Mouse (Mus musculus) liver, embryonic 12.5 days (tissue): ENCODE data around the gene Tlr7. TPM values are rescaled to one million over a fixed set of nuclear protein-coding genes. Genes with fewer than 3 reads are reported as not detected.
A peak's percentile ranks its signal among the peaks of the same experiment; 100 is the strongest.
"Not testable (repeated sequence)": the region's sequence is repeated elsewhere in the genome, so short reads cannot be mapped to it uniquely, and the experiment has no call there.

Experiments used
- ATAC-seq: fragments of 200-750 bp; cut with Nextera tagmentation; 2 replicates; pipeline ENCODE4 v1.8.0; 2017; ENCODE audit warnings: moderate number of reproducible peaks, mild to moderate bottlenecking, moderate library complexity
- H3K27ac ChIP-seq: fragments of 300-500 bp; sonication (generic); 2 replicates; pipeline ENCODE4 v1.5.1; 2016; ENCODE audit warnings: mild to moderate bottlenecking
- H3K27me3 ChIP-seq: fragments of 300-500 bp; sonication (generic); replicated peaks from 2 replicates; pipeline ENCODE4 v1.6.1; 2016; ENCODE audit warnings: mild to moderate bottlenecking, moderate library complexity
- H3K36me3 ChIP-seq: fragments of 300-500 bp; sonication (generic); 2 replicates; pipeline ENCODE4 v1.6.1; 2016; ENCODE audit warnings: mild to moderate bottlenecking, moderate library complexity
- H3K4me1 ChIP-seq: fragments of 300-500 bp; sonication (generic); 2 replicates; pipeline ENCODE4 v1.6.1; 2016
- H3K4me2 ChIP-seq: fragments of 300-500 bp; sonication (generic); 2 replicates; pipeline ENCODE4 v1.6.1; 2016; ENCODE audit warnings: mild to moderate bottlenecking, moderate library complexity
- H3K4me3 ChIP-seq: fragments of 300-500 bp; sonication (generic); 2 replicates; pipeline ENCODE4 v1.5.1; 2016; ENCODE audit warnings: mild to moderate bottlenecking, moderate library complexity
- H3K9ac ChIP-seq: fragments of 300-500 bp; sonication (generic); 2 replicates; pipeline ENCODE4 v1.6.1; 2016; ENCODE audit warnings: mild to moderate bottlenecking, moderate library complexity
- H3K9me3 ChIP-seq: fragments of 300-500 bp; sonication (generic); replicated peaks from 2 replicates; pipeline ENCODE4 v1.6.1; 2016; ENCODE audit warnings: mild to moderate bottlenecking, moderate library complexity
- WGBS: fragments of 180-500 bp; shearing (Covaris S2); methylation state at CpG from one replicate; pipeline ENCODE4 v1.1.7; 2016; ENCODE audit not compliant: insufficient replicate concordance; 5-methylcytosine and 5-hydroxymethylcytosine counted together
- polyA plus RNA-seq: library from polyadenylated mRNA; unstranded; fragments of >200 nt; fragmentation: Nextera tagmentation; extraction: Ambion mirVana; gene quantifications from 2 replicates; pipeline ENCODE4 v1.2.1, GENCODE M21; 2016

The Tlr7 gene
- polyA plus RNA-seq, 1 experiment from 2014 or later = 0.58 TPM

DNA sequence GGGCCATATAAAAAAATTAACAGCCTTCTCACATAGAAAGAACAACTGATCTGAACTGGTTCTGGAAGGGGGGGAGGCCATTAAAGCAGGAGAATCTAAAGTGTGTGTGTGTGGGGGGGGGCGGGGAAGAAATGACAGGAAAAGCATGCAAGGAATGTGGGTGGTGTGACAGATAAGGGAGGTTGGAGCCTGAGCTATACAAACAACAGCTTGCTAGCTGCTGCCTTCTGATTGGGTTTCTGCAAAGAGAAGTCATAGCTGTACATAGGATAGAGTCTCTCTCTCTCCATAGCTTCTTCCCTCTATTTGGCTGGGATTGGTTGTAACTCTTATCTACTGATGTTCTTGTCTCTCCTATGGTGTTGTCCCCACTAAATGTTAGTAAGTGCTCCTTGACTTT is 2.2 kb upstream of the Tlr7 start:
- whole genome bisulfite sequencing = 40% methylated on average over 1 of the region's 1 CpGs
- Histone ChIP-seq H3K9ac (no peak overlapping the region), H3K4me2 (no peak overlapping the region), H3K27me3 (0 out of 2 replicates have a peak, but pooled peaks cover 4% of the 10 kb centered on the region), H3K27ac (no peak overlapping the region), H3K36me3 (no peaks in the 10 kb centered on the region), H3K4me1 (0 out of 2 replicates have a peak, but pooled peaks cover 7% of the 10 kb centered on the region), H3K4me3 (no peak overlapping the region), H3K9me3 (no peaks in the 10 kb centered on the region)
- ATAC-seq = peak; percentile 69

- H3K9ac ChIP-seq = no peak overlapping the region
- H3K27ac ChIP-seq = no peak overlapping the region
- no peaks in the 10 kb centered on the region for H3K36me3 ChIP-seq
- H3K4me1 ChIP-seq = 0 out of 2 replicates have a peak, but pooled peaks cover 7% of the 10 kb centered on the region
- H3K27me3 ChIP-seq = 0 out of 2 replicates have a peak, but pooled peaks cover 4% of the 10 kb centered on the region
- H3K4me3 ChIP-seq = no peak overlapping the region
- no peak for ATAC-seq
- H3K4me2 ChIP-seq = no peak overlapping the region
- WGBS = 57% methylated on average over 4 of the region's 4 CpGs
- H3K9me3 ChIP-seq = no peaks in the 10 kb centered on the region
Observed at GRCm38 (mm10) chrX:167330993-167331392, 635 bp upstream of the Tlr7 start.

DNA sequence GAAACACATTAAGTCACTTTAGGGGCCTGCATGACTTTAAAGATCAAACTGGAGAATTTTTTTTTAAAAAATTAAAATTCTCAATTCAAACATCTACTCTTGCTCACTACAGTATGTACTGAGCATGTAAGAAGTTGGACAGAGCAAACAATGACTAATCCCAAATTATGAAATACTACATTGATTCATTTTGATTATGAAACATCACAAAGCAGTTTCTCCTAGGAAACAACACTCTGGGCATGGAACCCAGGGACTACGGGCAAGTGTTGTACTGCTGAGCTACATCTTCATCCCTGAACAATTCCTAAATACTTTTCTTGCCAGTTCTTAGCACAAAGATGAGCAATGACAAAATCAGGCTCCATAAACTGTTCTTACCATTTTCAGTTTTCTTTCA is 738 bp downstream of the Tlr7 start:
- Histone ChIP-seq H3K27ac (no peak overlapping the region), H3K4me1 (0 out of 2 replicates have a peak, but pooled peaks cover 7% of the 10 kb centered on the region), H3K4me2 (no peak overlapping the region), H3K27me3 (0 out of 2 replicates have a peak, but pooled peaks cover 4% of the 10 kb centered on the region), H3K4me3 (no peak overlapping the region), H3K36me3 (no peaks in the 10 kb centered on the region), H3K9me3 (no peaks in the 10 kb centered on the region), H3K9ac (no peak overlapping the region)
- no peak for ATAC-seq
- WGBS = 82% methylated on average over 1 of the region's 1 CpGs

DNA sequence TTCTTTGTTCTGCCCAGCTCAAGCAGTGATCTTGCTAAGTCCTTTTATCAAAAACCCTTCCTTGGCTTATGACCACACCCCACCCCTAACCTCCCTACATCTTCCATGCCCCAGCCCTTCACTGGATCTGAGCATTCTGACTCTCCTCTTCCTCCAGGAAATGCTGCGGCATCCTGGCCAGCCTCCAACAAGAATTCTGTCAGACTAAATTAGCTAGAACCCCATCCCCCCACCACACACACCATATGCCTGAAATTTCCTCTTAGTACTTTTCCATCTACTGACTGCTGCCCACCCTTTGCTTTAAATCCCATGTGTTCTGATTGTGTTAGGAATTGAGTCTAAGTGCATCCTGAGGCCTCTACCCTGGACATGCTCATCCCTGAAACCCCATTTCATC is 1.3 kb downstream of the Tlr7 start:
- 21% methylated on average over 1 of the region's 1 CpGs for WGBS
- H3K36me3 ChIP-seq = no peaks in the 10 kb centered on the region
- H3K4me1 ChIP-seq = 0 out of 2 replicates have a peak, but pooled peaks cover 7% of the 10 kb centered on the region
- H3K9me3 ChIP-seq = no peaks in the 10 kb centered on the region
- H3K4me2 ChIP-seq = no peak overlapping the region
- no peak overlapping the region for H3K27ac ChIP-seq
- ATAC-seq = no peak
- 0 out of 2 replicates have a peak, but pooled peaks cover 4% of the 10 kb centered on the region for H3K27me3 ChIP-seq
- no peak overlapping the region for H3K9ac ChIP-seq
- no peak overlapping the region for H3K4me3 ChIP-seq

GRCm38 (mm10) chrX:167328519-167328918 is 1.8 kb downstream of the Tlr7 start:
- H3K36me3 ChIP-seq = no peaks in the 10 kb centered on the region
- no peak overlapping the region for H3K27ac ChIP-seq
- H3K4me1 ChIP-seq = 0 out of 2 replicates have a peak, but pooled peaks cover 7% of the 10 kb centered on the region
- no peak overlapping the region for H3K4me3 ChIP-seq
- 0 out of 2 replicates have a peak, but pooled peaks cover 4% of the 10 kb centered on the region for H3K27me3 ChIP-seq
- WGBS = 54% methylated on average over 3 of the region's 3 CpGs
- H3K9ac ChIP-seq = no peak overlapping the region
- H3K4me2 ChIP-seq = no peak overlapping the region
- H3K9me3 ChIP-seq = no peaks in the 10 kb centered on the region
- ATAC-seq = no peak

- Histone ChIP-seq H3K4me1 (no peaks in the 10 kb centered on the region), H3K36me3 (no peaks in the 10 kb centered on the region), H3K4me2 (no peak overlapping the region), H3K9me3 (no peaks in the 10 kb centered on the region), H3K4me3 (no peak overlapping the region), H3K27me3 (0 out of 2 replicates have a peak, but pooled peaks cover 7% of the 10 kb centered on the region), H3K9ac (no peak overlapping the region), H3K27ac (no peak overlapping the region)
- 26% methylated on average over 1 of the region's 1 CpGs for WGBS
- no peak for ATAC-seq
Observed at GRCm38 (mm10) chrX:167323742-167324141, 6.6 kb downstream of the Tlr7 start.

GRCm38 (mm10) chrX:167321233-167321806 is 9.0 kb downstream of the Tlr7 start:
- Histone ChIP-seq H3K27me3 (0 out of 2 replicates have a peak, but pooled peaks cover 4% of the 10 kb centered on the region), H3K4me2 (no peak overlapping the region), H3K4me1 (no peaks in the 10 kb centered on the region), H3K9me3 (no peaks in the 10 kb centered on the region), H3K36me3 (no peaks in the 10 kb centered on the region), H3K9ac (no peak overlapping the region), H3K27ac (no peak overlapping the region), H3K4me3 (no peak overlapping the region)
- 57% methylated on average over 4 of the region's 4 CpGs for WGBS
- no peak for ATAC-seq

- no peak overlapping the region for H3K9ac ChIP-seq
- H3K36me3 ChIP-seq = no peaks in the 10 kb centered on the region
- H3K9me3 ChIP-seq = no peaks in the 10 kb centered on the region
- ATAC-seq = no peak
- 23% methylated on average over 4 of the region's 4 CpGs for WGBS
- no peak overlapping the region for H3K27ac ChIP-seq
- H3K4me1 ChIP-seq = no peaks in the 10 kb centered on the region
- no peak overlapping the region for H3K4me3 ChIP-seq
- H3K4me2 ChIP-seq = no peak overlapping the region
- 0 out of 2 replicates have a peak, but pooled peaks cover 4% of the 10 kb centered on the region for H3K27me3 ChIP-seq
Observed at GRCm38 (mm10) chrX:167318819-167319396, 11.4 kb downstream of the Tlr7 start.

- 39% methylated on average over 5 of the region's 5 CpGs for WGBS
- H3K4me1 ChIP-seq = no peaks in the 10 kb centered on the region
- no peak overlapping the region for H3K4me3 ChIP-seq
- no peak overlapping the region for H3K9ac ChIP-seq
- no peak for ATAC-seq
- no peaks in the 10 kb centered on the region for H3K9me3 ChIP-seq
- H3K27me3 ChIP-seq = 0 out of 2 replicates have a peak, but pooled peaks cover 4% of the 10 kb centered on the region
- no peak overlapping the region for H3K27ac ChIP-seq
- no peaks in the 10 kb centered on the region for H3K36me3 ChIP-seq
- H3K4me2 ChIP-seq = no peak overlapping the region
Observed at GRCm38 (mm10) chrX:167315766-167316165, 14.6 kb downstream of the Tlr7 start.

GRCm38 (mm10) chrX:167315093-167315726 is 15.1 kb downstream of the Tlr7 start:
- no peaks in the 10 kb centered on the region for H3K36me3 ChIP-seq
- WGBS = 52% methylated on average over 4 of the region's 4 CpGs
- no peak overlapping the region for H3K9ac ChIP-seq
- H3K27me3 ChIP-seq = 0 out of 2 replicates have a peak, but pooled peaks cover 4% of the 10 kb centered on the region
- no peaks in the 10 kb centered on the region for H3K4me1 ChIP-seq
- ATAC-seq = no peak
- no peak overlapping the region for H3K4me2 ChIP-seq
- H3K9me3 ChIP-seq = no peaks in the 10 kb centered on the region
- H3K4me3 ChIP-seq = no peak overlapping the region
- H3K27ac ChIP-seq = no peak overlapping the region

GRCm38 (mm10) chrX:167302061-167302460 is 28.3 kb downstream of the Tlr7 start:
- H3K4me3 ChIP-seq, H3K27me3 ChIP-seq, H3K27ac ChIP-seq, H3K36me3 ChIP-seq, H3K4me2 ChIP-seq, H3K4me1 ChIP-seq, H3K9ac ChIP-seq, H3K9me3 ChIP-seq, ATAC-seq: not testable (repeated sequence)
- no CpG with 5 or more reads among the region's 1 CpGs for WGBS

DNA sequence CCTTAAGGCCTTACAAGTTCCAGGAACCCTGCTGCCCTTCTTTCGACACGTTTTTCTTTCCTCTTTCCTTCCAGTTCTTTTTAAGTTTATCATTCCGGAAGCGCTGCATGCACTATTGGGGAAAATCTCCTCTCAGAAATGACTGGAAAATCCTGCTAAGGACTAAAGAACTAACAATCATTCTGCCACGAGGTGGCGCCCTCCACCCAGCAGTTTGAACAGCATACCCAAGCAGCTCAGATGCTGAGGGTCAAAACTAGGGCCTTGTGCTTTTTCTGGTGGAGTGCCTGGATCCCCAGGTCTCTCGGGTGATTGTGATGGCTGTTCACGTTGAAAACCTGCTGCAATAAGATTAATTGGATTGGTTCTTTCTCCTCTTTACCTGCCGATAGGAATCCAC is 53.4 kb downstream of the Tlr7 start:
- H3K4me1 ChIP-seq = no peaks in the 10 kb centered on the region
- 11% methylated on average over 9 of the region's 9 CpGs for WGBS
- no peaks in the 10 kb centered on the region for H3K9me3 ChIP-seq
- no peak for ATAC-seq
- H3K4me3 ChIP-seq = no peak overlapping the region
- H3K36me3 ChIP-seq = no peaks in the 10 kb centered on the region
- peak overlapping the region; percentile 31 for H3K4me2 ChIP-seq
- H3K27me3 ChIP-seq = no peaks in the 10 kb centered on the region
- H3K9ac ChIP-seq = no peak overlapping the region
- H3K27ac ChIP-seq = no peak overlapping the region
